Mouse (Mus musculus) R1 (cell line): Measurements from ENCODE around the gene Hax1.

ENCODE experiments used
- DNase-seq: peaks from one replicate; pipeline ENCODE4 v3.0.0-alpha.2; 2018; ENCODE audit warnings: low read depth, low spot score

The Hax1 gene

GRCm38 (mm10) chr3:89998612-89999054 is at the start of gene Hax1:
Gene Hax1 (minus strand): TSS chr3:89998780.
- peak; percentile 97 for DNase-seq

- DNase-seq: no peak
These were observed 37.7 kb upstream of the Hax1 start for GRCm38 (mm10) chr3:90036263-90036662.

GRCm38 (mm10) chr3:90034653-90035052 is 36.1 kb upstream of the Hax1 start:
- DNase-seq: no peak

- no peak for DNase-seq
These were observed 18.0 kb upstream of the Hax1 start for GRCm38 (mm10) chr3:90016626-90017025.

GRCm38 (mm10) chr3:90010291-90010690 is 11.7 kb upstream of the Hax1 start:
- no peak for DNase-seq

- DNase-seq: no peak
These were observed 5.7 kb upstream of the Hax1 start for GRCm38 (mm10) chr3:90004091-90004796.

GRCm38 (mm10) chr3:89999830-90000229 is 1.2 kb upstream of the Hax1 start:
- no peak for DNase-seq

- DNase-seq: no peak
These were observed 510 bp upstream of the Hax1 start for GRCm38 (mm10) chr3:89999090-89999489.

- DNase-seq: peak; percentile 77
These were observed 637 bp downstream of the Hax1 start for GRCm38 (mm10) chr3:89997791-89998495.

- DNase-seq: peak; percentile 47
These were observed 3.6 kb downstream of the Hax1 start for GRCm38 (mm10) chr3:89994807-89995515.

- no peak for DNase-seq
These were observed 10.8 kb downstream of the Hax1 start for GRCm38 (mm10) chr3:89987822-89988221.

- peak; percentile 46 for DNase-seq
These were observed 11.4 kb downstream of the Hax1 start for GRCm38 (mm10) chr3:89987211-89987610.

- peak; percentile 72 for DNase-seq
These were observed 16.2 kb downstream of the Hax1 start for GRCm38 (mm10) chr3:89982426-89982825.

GRCm38 (mm10) chr3:89976859-89977258 is 21.7 kb downstream of the Hax1 start:
- no peak for DNase-seq

GRCm38 (mm10) chr3:89968509-89968908 is 30.1 kb downstream of the Hax1 start:
- no peak for DNase-seq

- DNase-seq: peak; percentile 88
These were observed 31.6 kb downstream of the Hax1 start for GRCm38 (mm10) chr3:89966946-89967345.

- DNase-seq: no peak
These were observed 32.6 kb downstream of the Hax1 start for GRCm38 (mm10) chr3:89965972-89966371.

- no peak for DNase-seq
These were observed 33.0 kb downstream of the Hax1 start for GRCm38 (mm10) chr3:89965557-89965956.

GRCm38 (mm10) chr3:89963926-89964739 is 34.4 kb downstream of the Hax1 start:
- DNase-seq: peak; percentile 94

GRCm38 (mm10) chr3:89963221-89963763 is 35.3 kb downstream of the Hax1 start, which contains the start of gene Atp8b2:
Gene Atp8b2 (minus strand): TSS chr3:89963508.
- DNase-seq: peak; percentile 67

GRCm38 (mm10) chr3:89962751-89963220 is 35.8 kb downstream of the Hax1 start:
- DNase-seq: no peak
